ENCODE assay signal across 8 mouse cellular contexts in the genomic region with DNA sequence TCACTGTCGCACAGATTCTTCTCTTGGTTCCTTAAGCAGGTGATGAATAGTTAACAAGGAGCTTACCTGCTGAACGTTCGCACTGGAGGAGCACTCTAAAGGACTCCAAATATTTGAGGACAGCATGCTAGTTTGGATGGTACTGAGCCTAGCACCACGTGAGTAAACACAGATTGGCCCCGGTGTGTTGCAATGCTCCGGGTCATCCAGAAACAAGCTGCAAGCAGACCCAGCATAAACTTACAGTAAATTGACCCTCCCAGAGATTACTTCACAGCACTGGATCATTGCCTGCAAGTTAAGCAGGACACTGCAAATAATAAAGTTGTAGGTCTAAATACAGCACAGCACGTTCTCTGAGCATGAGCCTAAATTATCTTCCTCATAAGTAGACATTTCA. TPM values are rescaled to one million over a fixed set of nuclear protein-coding genes. Genes with fewer than 3 reads are reported as not detected.
DNase-seq lines count a peak whose midpoint lies in the region; ATAC-seq and TF ChIP-seq lines count a peak whose summit lies in the region.

No protein-coding gene starts in this region.

- H3K79me2 ChIP-seq in heart, adult 2 months (replicated peaks; ENCODE audit: control insufficient read depth, insufficient read depth, low read length): no peaks in the 10 kb centered on the region

- 0 out of 2 replicates have a peak, but pooled peaks have one; percentile 10 for TF ChIP-seq EP300 in heart, adult 2 months (IDR thresholded peaks at IDR 0.05; ENCODE audit: insufficient read depth, low read depth, low read length)

- no peak overlapping the region for H3K9ac ChIP-seq in heart, adult 2 months (ENCODE audit: low read depth, low read length)
- no peak overlapping the region for H3K9ac ChIP-seq in lung, embryonic 15.5 days

- 65% methylated on average over 7 of the region's 7 CpGs for WGBS in heart, adult 2 months
- 43% methylated on average over 7 of the region's 7 CpGs for WGBS in lung, embryonic 15.5 days
- 83% methylated on average over 7 of the region's 7 CpGs for WGBS in limb, embryonic 10.5 days

- intact Hi-C loops in heart, adult 2 months (cut with DNase I): loop anchor here (10.0 kb wide), 2 partner anchors 195 to 325 kb away; partner anchors contain the start of genes Kcnc1 and Tsg101
- intact Hi-C loops in left cerebral cortex, postnatal 25 days (cut with DNase I): loop anchor here (10.0 kb wide), 1 partner anchor 325 kb away; the partner anchor contains the start of gene Kcnc1

- H3K36me3 ChIP-seq in heart, adult 2 months (ENCODE audit: control insufficient read depth, insufficient read depth, low read length): no peaks in the 10 kb centered on the region
- H3K36me3 ChIP-seq in lung, embryonic 15.5 days: no peaks in the 10 kb centered on the region
- H3K36me3 ChIP-seq in limb, embryonic 10.5 days: no peaks in the 10 kb centered on the region

- H3K9me3 ChIP-seq in lung, embryonic 15.5 days: no peaks in the 10 kb centered on the region
- no peaks in the 10 kb centered on the region for H3K9me3 ChIP-seq in limb, embryonic 10.5 days (replicated peaks)

- no peak overlapping the region for H3K27ac ChIP-seq in heart, adult 2 months
- H3K27ac ChIP-seq in lung, embryonic 15.5 days: no peak overlapping the region
- H3K27ac ChIP-seq in limb, embryonic 10.5 days: no peak overlapping the region

- TF ChIP-seq POLR2A in heart, adult 2 months (IDR thresholded peaks at IDR 0.05; ENCODE audit: insufficient read depth, low read depth, low read length): no peak

- peak; percentile 86 for ATAC-seq in lung, embryonic 15.5 days (ENCODE audit: borderline replicate concordance, extremely low read depth, low FRiP score, low TSS enrichment)

- H3K4me2 ChIP-seq in lung, embryonic 15.5 days: no peak overlapping the region

- TF ChIP-seq CTCF in heart, adult 2 months (IDR thresholded peaks at IDR 0.05): no peak

- no peak overlapping the region for H3K4me3 ChIP-seq in heart, adult 2 months
- no peak overlapping the region for H3K4me3 ChIP-seq in lung, embryonic 15.5 days
- H3K4me3 ChIP-seq in limb, embryonic 10.5 days: no peak overlapping the region

- no peaks in the 10 kb centered on the region for H3K27me3 ChIP-seq in heart, adult 2 months (ENCODE audit: control insufficient read depth, insufficient read depth, low read length)
- H3K27me3 ChIP-seq in lung, embryonic 15.5 days: peaks cover 20% of the 10 kb centered on the region
- 0 out of 2 replicates have a peak, but pooled peaks cover 6% of the 10 kb centered on the region for H3K27me3 ChIP-seq in limb, embryonic 10.5 days (ENCODE audit: low read depth, poor library complexity, severe bottlenecking)

- peak in 1 of 2 experiments; percentile 55 for DNase-seq in heart, adult 2 months
- DNase-seq in heart, postnatal 4 days: no peak
- DNase-seq in adrenal gland, postnatal 36 days: peak; percentile 52 to 61
- peak; percentile 64 for DNase-seq in gonadal fat pad, adult 2 months (ENCODE audit: low read depth)
- no peak for DNase-seq in left cerebral cortex, postnatal 25 days (ENCODE audit: low spot score in 2 of 2)
- DNase-seq in natural killer cell, adult 2 months (ENCODE audit: low spot score in 2 of 2): no peak
- no peak for DNase-seq in limb, embryonic 10.5 days (ENCODE audit: low spot score)

- no peaks in the 10 kb centered on the region; the same call in 1 of the 2 replicates for H3K4me1 ChIP-seq in heart, adult 2 months (ENCODE audit: control insufficient read depth, insufficient read depth, low read length)
- peaks cover 36% of the 10 kb centered on the region for H3K4me1 ChIP-seq in lung, embryonic 15.5 days
- H3K4me1 ChIP-seq in limb, embryonic 10.5 days: no peaks in the 10 kb centered on the region

RNA-seq across cellular contexts. Expression of gene Saa3, which starts 4.0 kb away (rescaled TPM):
- 1 to 10 TPM; 1.5 to 2.7 TPM for total RNA-seq in heart, adult 2 months (2021)
- 0.38 and 1.2 TPM in 2 replicates for polyA plus RNA-seq in heart, adult 2 months (2012; rRNA removed)
- total RNA-seq in heart, postnatal 4 days (2021): not detected
- 1 to 10 TPM; 2.1 to 2.9 TPM for total RNA-seq in adrenal gland, postnatal 36 days (2021)
- 7.1 and 9.3 TPM in 2 replicates for polyA plus RNA-seq in gonadal fat pad, adult 2 months (2012; rRNA removed)
- 0.16 and 0.40 TPM in 2 replicates for polyA plus RNA-seq in lung, embryonic 15.5 days (2015; fragmentation: Nextera tagmentation; extraction: Ambion mirVana)
- total RNA-seq in left cerebral cortex, postnatal 25 days (2021): under 1 TPM in 1 of 2 experiments, not detected in 1; 0.16 TPM
- polyA plus RNA-seq in limb, embryonic 10.5 days (2016; fragmentation: Nextera tagmentation; extraction: Ambion mirVana): 0.15 TPM in 1 of 2 replicates, not detected in the other

RNA-seq across cellular contexts. Expression of gene Saal1, which starts 9.0 kb away (rescaled TPM):
- 1 to 10 TPM; 3.8 to 4.0 TPM for total RNA-seq in heart, adult 2 months (2021)
- polyA plus RNA-seq in heart, adult 2 months (2012; rRNA removed): 2.3 and 3.1 TPM in 2 replicates
- total RNA-seq in heart, postnatal 4 days (2021): 1 to 10 TPM; 9.2 to 9.9 TPM
- 1 to 10 TPM; 8.6 to 9.0 TPM for total RNA-seq in adrenal gland, postnatal 36 days (2021)
- 4.3 and 5.4 TPM in 2 replicates for polyA plus RNA-seq in gonadal fat pad, adult 2 months (2012; rRNA removed)
- 32.2 and 32.9 TPM in 2 replicates for polyA plus RNA-seq in lung, embryonic 15.5 days (2015; fragmentation: Nextera tagmentation; extraction: Ambion mirVana)
- total RNA-seq in left cerebral cortex, postnatal 25 days (2021): 1 to 10 TPM; 8.0 TPM
- 47.4 and 47.6 TPM in 2 replicates for polyA plus RNA-seq in limb, embryonic 10.5 days (2016; fragmentation: Nextera tagmentation; extraction: Ambion mirVana)

RNA-seq across cellular contexts. Expression of gene Saa4, which starts 12.9 kb away (rescaled TPM):
- total RNA-seq in heart, adult 2 months (2021): not detected
- polyA plus RNA-seq in heart, adult 2 months (2012; rRNA removed): not detected in 2 replicates
- total RNA-seq in heart, postnatal 4 days (2021): not detected
- total RNA-seq in adrenal gland, postnatal 36 days (2021): under 1 TPM in 1 of 2 experiments, not detected in 1; 0.56 TPM
- polyA plus RNA-seq in gonadal fat pad, adult 2 months (2012; rRNA removed): 0.04 TPM in 1 of 2 replicates, not detected in the other
- polyA plus RNA-seq in lung, embryonic 15.5 days (2015; fragmentation: Nextera tagmentation; extraction: Ambion mirVana): not detected in 2 replicates
- total RNA-seq in left cerebral cortex, postnatal 25 days (2021): not detected
- polyA plus RNA-seq in limb, embryonic 10.5 days (2016; fragmentation: Nextera tagmentation; extraction: Ambion mirVana): not detected in 2 replicates

RNA-seq across cellular contexts. Expression of gene Saa1, which starts 23.3 kb away (rescaled TPM):
- total RNA-seq in heart, adult 2 months (2021): not detected
- polyA plus RNA-seq in heart, adult 2 months (2012; rRNA removed): not detected in 2 replicates
- total RNA-seq in heart, postnatal 4 days (2021): not detected
- under 1 TPM in 1 of 2 experiments, not detected in 1; 0.96 TPM for total RNA-seq in adrenal gland, postnatal 36 days (2021)
- polyA plus RNA-seq in gonadal fat pad, adult 2 months (2012; rRNA removed): 0.23 TPM in 1 of 2 replicates, not detected in the other
- polyA plus RNA-seq in lung, embryonic 15.5 days (2015; fragmentation: Nextera tagmentation; extraction: Ambion mirVana): 0.12 and 0.20 TPM in 2 replicates
- total RNA-seq in left cerebral cortex, postnatal 25 days (2021): not detected
- 1.4 and 3.3 TPM in 2 replicates for polyA plus RNA-seq in limb, embryonic 10.5 days (2016; fragmentation: Nextera tagmentation; extraction: Ambion mirVana)

RNA-seq across cellular contexts. Expression of gene Saa2, which starts 32.1 kb away (rescaled TPM):
- total RNA-seq in heart, adult 2 months (2021): not detected
- polyA plus RNA-seq in heart, adult 2 months (2012; rRNA removed): not detected in 2 replicates
- not detected for total RNA-seq in heart, postnatal 4 days (2021)
- total RNA-seq in adrenal gland, postnatal 36 days (2021): under 1 TPM in 1 of 2 experiments, not detected in 1; 0.79 TPM
- polyA plus RNA-seq in gonadal fat pad, adult 2 months (2012; rRNA removed): not detected in 2 replicates
- polyA plus RNA-seq in lung, embryonic 15.5 days (2015; fragmentation: Nextera tagmentation; extraction: Ambion mirVana): not detected in 2 replicates
- total RNA-seq in left cerebral cortex, postnatal 25 days (2021): not detected
- 1.7 TPM in 2 replicates for polyA plus RNA-seq in limb, embryonic 10.5 days (2016; fragmentation: Nextera tagmentation; extraction: Ambion mirVana)

Comparison
In these comparisons a context has a peak if more than half of its experiments do, and no peak if none do; other contexts are left out.
1. DNase-seq: peak in adrenal gland, postnatal 36 days (2 of 2) and gonadal fat pad, adult 2 months (single experiment); none in heart, postnatal 4 days (single experiment), left cerebral cortex, postnatal 25 days (0 of 2), natural killer cell, adult 2 months (0 of 2) and limb, embryonic 10.5 days (single experiment).